Mouse (Mus musculus): Measurements from ENCODE around the gene Tigd4. TPM values are rescaled to one million over a fixed set of nuclear protein-coding genes. Genes with fewer than 3 reads are reported as not detected.
A peak's percentile ranks its signal among the peaks of the same experiment; 100 is the strongest.

Tigd4 gene
- polyA plus RNA-seq, 1 experiment = not detected

- 75% methylated on average over 6 of the region's 6 CpGs for WGBS
- no peaks in the 10 kb centered on the region; the same call in 1 of the 2 replicates for H3K4me1 ChIP-seq (ENCODE audit: control insufficient read depth, insufficient read depth, insufficient read length)
Measured at GRCm38 (mm10) chr3:84569587-84569986, 23.8 kb upstream of the Tigd4 start.

GRCm38 (mm10) chr3:84570501-84570900 lies 22.9 kb upstream of the Tigd4 start:
- WGBS = 38% methylated on average over 3 of the region's 3 CpGs
- no peaks in the 10 kb centered on the region for H3K27me3 ChIP-seq (ENCODE audit: control insufficient read depth, insufficient read depth, low read length)

More at GRCm38 (mm10) chr3:84569587-84569986, 23.8 kb upstream of the Tigd4 start:
- Histone ChIP-seq H3K27me3 (ENCODE audit: control insufficient read depth, insufficient read depth, low read length) (no peaks in the 10 kb centered on the region), H3K27ac (ENCODE audit: insufficient read depth, low read length) (no peak overlapping the region), H3K36me3 (ENCODE audit: control insufficient read depth, insufficient read depth, low read length) (no peaks in the 10 kb centered on the region), H3K4me3 (ENCODE audit: extremely low read depth, insufficient read depth, insufficient read length) (no peak overlapping the region)
- TF ChIP-seq POLR2A (IDR thresholded peaks at IDR 0.05; ENCODE audit: low read depth, low read length) (no peak), CTCF (IDR thresholded peaks at IDR 0.05; ENCODE audit: extremely low read depth, insufficient read depth, insufficient read length, insufficient replicate concordance) (no peak)
- no peak for DNase-seq (ENCODE audit: low read depth in 1 of 2, low spot score in 2 of 2)

GRCm38 (mm10) chr3:84580716-84581115 lies 12.7 kb upstream of the Tigd4 start:
- Histone ChIP-seq H3K27me3 (ENCODE audit: control insufficient read depth, insufficient read depth, low read length) (no peaks in the 10 kb centered on the region), H3K4me1 (ENCODE audit: control insufficient read depth, insufficient read depth, insufficient read length) (peaks cover 4% of the 10 kb centered on the region; the same call in 1 of the 2 replicates), H3K27ac (ENCODE audit: insufficient read depth, low read length) (no peak overlapping the region), H3K4me3 (ENCODE audit: extremely low read depth, insufficient read depth, insufficient read length) (no peak overlapping the region), H3K36me3 (ENCODE audit: control insufficient read depth, insufficient read depth, low read length) (no peaks in the 10 kb centered on the region)
- 37% methylated on average over 4 of the region's 4 CpGs for WGBS
- no peak for TF ChIP-seq CTCF (IDR thresholded peaks at IDR 0.05; ENCODE audit: extremely low read depth, insufficient read depth, insufficient read length, insufficient replicate concordance)
- no peak for TF ChIP-seq POLR2A (IDR thresholded peaks at IDR 0.05; ENCODE audit: low read depth, low read length)
- DNase-seq (ENCODE audit: low read depth in 1 of 2, low spot score in 2 of 2) = no peak

More at GRCm38 (mm10) chr3:84570501-84570900, 22.9 kb upstream of the Tigd4 start:
- H3K27ac ChIP-seq (ENCODE audit: insufficient read depth, low read length) = no peak overlapping the region
- TF ChIP-seq CTCF (IDR thresholded peaks at IDR 0.05; ENCODE audit: extremely low read depth, insufficient read depth, insufficient read length, insufficient replicate concordance) = no peak
- no peak for TF ChIP-seq POLR2A (IDR thresholded peaks at IDR 0.05; ENCODE audit: low read depth, low read length)
- H3K4me3 ChIP-seq (ENCODE audit: extremely low read depth, insufficient read depth, insufficient read length) = no peak overlapping the region
- H3K4me1 ChIP-seq (ENCODE audit: control insufficient read depth, insufficient read depth, insufficient read length) = no peaks in the 10 kb centered on the region; the same call in 1 of the 2 replicates
- DNase-seq (ENCODE audit: low read depth in 1 of 2, low spot score in 2 of 2) = no peak
- H3K36me3 ChIP-seq (ENCODE audit: control insufficient read depth, insufficient read depth, low read length) = no peaks in the 10 kb centered on the region

DNA sequence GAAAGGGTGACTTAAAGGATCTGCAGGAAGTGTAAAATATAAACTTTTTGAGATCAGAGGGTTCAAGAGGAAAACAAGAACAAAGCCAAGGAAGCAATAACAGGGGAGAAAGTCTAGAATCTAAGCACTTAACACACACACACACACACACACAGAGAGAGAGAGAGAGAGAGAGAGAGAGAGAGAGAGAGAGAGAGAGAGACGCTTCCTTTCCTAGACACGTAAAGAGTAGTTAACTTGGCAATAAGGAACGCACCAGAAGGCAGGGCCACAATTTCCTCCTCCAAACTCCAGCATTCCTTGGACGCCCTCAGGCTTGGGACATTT lies 11.7 kb upstream of the Tigd4 start:
- H3K36me3 ChIP-seq (ENCODE audit: control insufficient read depth, insufficient read depth, low read length) = no peaks in the 10 kb centered on the region
- no peak for TF ChIP-seq CTCF (IDR thresholded peaks at IDR 0.05; ENCODE audit: extremely low read depth, insufficient read depth, insufficient read length, insufficient replicate concordance)
- no peak for TF ChIP-seq POLR2A (IDR thresholded peaks at IDR 0.05; ENCODE audit: low read depth, low read length)
- no peaks in the 10 kb centered on the region for H3K27me3 ChIP-seq (ENCODE audit: control insufficient read depth, insufficient read depth, low read length)
- 6% methylated on average over 4 of the region's 4 CpGs for WGBS
- peak overlapping the region; percentile 77; the same call in 1 of the 2 replicates for H3K27ac ChIP-seq (ENCODE audit: insufficient read depth, low read length)
- H3K4me3 ChIP-seq (ENCODE audit: extremely low read depth, insufficient read depth, insufficient read length) = peak overlapping the region; percentile 88; the same call in 1 of the 2 replicates
- no peak for DNase-seq (ENCODE audit: low read depth in 1 of 2, low spot score in 2 of 2)
- peaks cover 4% of the 10 kb centered on the region; the same call in 1 of the 2 replicates for H3K4me1 ChIP-seq (ENCODE audit: control insufficient read depth, insufficient read depth, insufficient read length)

DNA sequence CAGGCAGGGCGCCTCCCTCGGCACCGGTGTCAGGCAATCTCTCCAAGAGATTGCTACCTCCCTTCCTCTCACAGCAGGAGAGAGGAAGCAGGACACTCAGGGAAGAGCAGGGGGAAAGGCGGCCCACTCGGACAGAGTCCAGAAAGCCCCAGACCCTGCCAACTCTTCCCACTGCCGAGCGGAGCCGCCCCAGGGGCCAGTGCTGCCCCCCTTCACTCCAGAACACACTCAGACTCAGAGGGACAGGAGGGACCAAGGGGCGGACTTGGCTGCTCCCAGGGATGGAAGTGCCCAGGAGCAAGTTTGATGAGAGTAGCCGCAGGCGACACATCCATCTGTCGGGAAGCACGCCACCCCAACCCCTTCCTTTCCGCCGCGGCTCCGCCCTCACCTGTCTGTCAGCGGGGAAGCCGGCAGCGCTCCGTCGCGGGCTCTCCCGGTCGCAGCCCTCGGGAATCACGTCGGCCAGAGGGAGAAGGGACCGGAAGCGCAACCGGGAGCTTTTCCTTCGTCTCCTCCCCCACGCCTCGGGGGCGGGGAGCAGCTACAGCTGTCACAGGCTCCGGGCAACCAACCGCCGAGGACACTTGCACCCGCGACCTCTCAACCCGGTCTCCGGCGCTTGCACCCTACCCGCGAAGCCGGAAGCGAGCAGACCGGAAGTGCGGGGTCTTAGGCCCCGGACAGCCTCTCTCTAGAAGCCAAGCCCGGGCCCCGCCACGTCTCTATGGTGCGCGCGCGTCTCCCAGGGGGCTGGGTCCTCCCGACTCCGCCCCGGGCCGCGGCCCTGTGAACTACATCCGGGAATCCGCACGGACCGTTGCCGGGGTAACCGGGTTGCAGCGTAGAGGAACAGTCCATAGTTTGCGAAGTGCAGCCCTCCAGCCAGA lies 11.1 kb upstream of the Tigd4 start, which contains the start of gene Arfip1:
Gene Arfip1, minus strand, starts transcription at position 603 of the 890 bp plus-strand sequence.
- TF ChIP-seq CTCF (IDR thresholded peaks at IDR 0.05; ENCODE audit: extremely low read depth, insufficient read depth, insufficient read length, insufficient replicate concordance) = no peak
- peak; percentile 22 for TF ChIP-seq POLR2A (IDR thresholded peaks at IDR 0.05; ENCODE audit: low read depth, low read length)
- DNase-seq (ENCODE audit: low read depth in 1 of 2, low spot score in 2 of 2) = peak; percentile 70 to 92
- under 1% methylated on average over 70 of the region's 70 CpGs for WGBS
- H3K27me3 ChIP-seq (ENCODE audit: control insufficient read depth, insufficient read depth, low read length) = no peaks in the 10 kb centered on the region
- H3K36me3 ChIP-seq (ENCODE audit: control insufficient read depth, insufficient read depth, low read length) = no peaks in the 10 kb centered on the region
- H3K4me1 ChIP-seq (ENCODE audit: control insufficient read depth, insufficient read depth, insufficient read length) = peaks cover 4% of the 10 kb centered on the region; the same call in 1 of the 2 replicates
- peak within 1 kb of the TSS; percentile 88 for H3K4me3 ChIP-seq (ENCODE audit: extremely low read depth, insufficient read depth, insufficient read length)
- peak within 1 kb of the TSS; percentile 77 for H3K27ac ChIP-seq (ENCODE audit: insufficient read depth, low read length)

DNA sequence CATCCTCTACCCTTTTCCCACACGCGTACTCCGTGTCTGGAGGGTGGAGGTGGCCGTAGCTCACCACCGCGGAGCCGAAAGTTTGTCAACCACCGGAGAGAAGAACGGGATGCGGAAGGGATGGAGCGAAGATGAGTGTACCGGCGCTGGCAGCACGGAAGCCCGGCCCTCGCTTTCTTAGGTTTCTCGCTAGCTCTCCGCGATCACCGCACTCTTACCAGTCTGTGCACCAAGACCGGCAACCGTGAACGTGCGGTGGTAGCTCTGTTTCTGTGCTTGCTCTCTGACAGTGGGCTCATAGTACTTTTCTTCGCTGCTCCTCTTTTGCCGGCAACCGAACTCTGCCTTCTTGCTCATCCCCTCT lies 10.5 kb upstream of the Tigd4 start:
- Histone ChIP-seq H3K27me3 (ENCODE audit: control insufficient read depth, insufficient read depth, low read length) (no peaks in the 10 kb centered on the region), H3K4me1 (ENCODE audit: control insufficient read depth, insufficient read depth, insufficient read length) (peaks cover 4% of the 10 kb centered on the region; the same call in 1 of the 2 replicates), H3K27ac (ENCODE audit: insufficient read depth, low read length) (0 out of 2 replicates have a peak overlapping the region, but pooled peaks have one; percentile 22), H3K36me3 (ENCODE audit: control insufficient read depth, insufficient read depth, low read length) (no peaks in the 10 kb centered on the region), H3K4me3 (ENCODE audit: extremely low read depth, insufficient read depth, insufficient read length) (peak overlapping the region; percentile 88)
- WGBS = under 1% methylated on average over 27 of the region's 27 CpGs
- TF ChIP-seq POLR2A (IDR thresholded peaks at IDR 0.05; ENCODE audit: low read depth, low read length) (no peak), CTCF (IDR thresholded peaks at IDR 0.05; ENCODE audit: extremely low read depth, insufficient read depth, insufficient read length, insufficient replicate concordance) (no peak)
- no peak for DNase-seq (ENCODE audit: low read depth in 1 of 2, low spot score in 2 of 2)

Data from spleen, adult 2 months (tissue).